Mouse (Mus musculus): Measurements from ENCODE around the gene Zfand2a. TPM values are rescaled to one million over a fixed set of nuclear protein-coding genes. Genes with fewer than 3 reads are reported as not detected.

The Zfand2a gene
- polyA plus RNA-seq, 1 experiment: 15.0 TPM

GRCm38 (mm10) chr5:139433842-139434568, 50.3 kb downstream of the Zfand2a start:
- TF ChIP-seq REST (IDR thresholded peaks at IDR 0.05; ENCODE audit: insufficient read depth, insufficient read length) (no peak), TCF12 (IDR thresholded peaks at IDR 0.05; ENCODE audit: insufficient read depth, poor library complexity, severe bottlenecking) (no peak), POLR2A (IDR thresholded peaks at IDR 0.05; ENCODE audit: insufficient read length, low read depth) (no peak), TCF3 (IDR thresholded peaks at IDR 0.05; ENCODE audit: insufficient read length, low read depth) (no peak), CEBPB (IDR thresholded peaks at IDR 0.05; ENCODE audit: insufficient read depth, poor library complexity, severe bottlenecking) (no peak), MAX (IDR thresholded peaks at IDR 0.05; ENCODE audit: low read depth) (no peak), USF1 (IDR thresholded peaks at IDR 0.05; ENCODE audit: low read depth) (no peak), E2F4 (IDR thresholded peaks at IDR 0.05; ENCODE audit: insufficient read depth) (no peak), POLR2AphosphoS2 (IDR thresholded peaks at IDR 0.05; ENCODE audit: insufficient read length, low read depth) (no peak), SRF (IDR thresholded peaks at IDR 0.05; ENCODE audit: control insufficient read depth, insufficient read length, low read depth) (no peak), MYOG (IDR thresholded peaks at IDR 0.05; ENCODE audit: control insufficient read depth in 1 of 3, insufficient read depth in 1 of 3, insufficient read length in 2 of 3, low read depth in 2 of 3) (no peak), MYOD1 (IDR thresholded peaks at IDR 0.05; ENCODE audit: control insufficient read depth in 1 of 3, insufficient read length in 2 of 3, low read depth in 2 of 3) (no peak)
- H3K4me2 ChIP-seq (ENCODE audit: low read depth): no peak overlapping the region
- H3K27me3 ChIP-seq (ENCODE audit: control insufficient read depth, insufficient read depth, insufficient read length): no peaks in the 10 kb centered on the region
- H3K79me2 ChIP-seq (ENCODE audit: control insufficient read depth, insufficient read depth): no peaks in the 10 kb centered on the region
- no peaks in the 10 kb centered on the region for H3K36me3 ChIP-seq (ENCODE audit: control insufficient read depth, insufficient read depth)
- H3ac ChIP-seq (ENCODE audit: control insufficient read depth, insufficient read length): no peak overlapping the region
- H3K4me3 ChIP-seq: no peak overlapping the region

GRCm38 (mm10) chr5:139432747-139433508, 51.4 kb downstream of the Zfand2a start:
- Histone ChIP-seq H3K4me2 (ENCODE audit: low read depth) (no peak overlapping the region), H3K4me3 (no peak overlapping the region), H3K79me2 (ENCODE audit: control insufficient read depth, insufficient read depth) (no peaks in the 10 kb centered on the region), H3K27me3 (ENCODE audit: control insufficient read depth, insufficient read depth, insufficient read length) (no peaks in the 10 kb centered on the region), H3K36me3 (ENCODE audit: control insufficient read depth, insufficient read depth) (no peaks in the 10 kb centered on the region), H3ac (ENCODE audit: control insufficient read depth, insufficient read length) (no peak overlapping the region)
- TF ChIP-seq POLR2A (IDR thresholded peaks at IDR 0.05; ENCODE audit: insufficient read length, low read depth) (no peak), REST (IDR thresholded peaks at IDR 0.05; ENCODE audit: insufficient read depth, insufficient read length) (no peak), USF1 (IDR thresholded peaks at IDR 0.05; ENCODE audit: low read depth) (no peak), SRF (IDR thresholded peaks at IDR 0.05; ENCODE audit: control insufficient read depth, insufficient read length, low read depth) (no peak), E2F4 (IDR thresholded peaks at IDR 0.05; ENCODE audit: insufficient read depth) (no peak), TCF3 (IDR thresholded peaks at IDR 0.05; ENCODE audit: insufficient read length, low read depth) (no peak), MYOG (IDR thresholded peaks at IDR 0.05; ENCODE audit: control insufficient read depth in 1 of 3, insufficient read depth in 1 of 3, insufficient read length in 2 of 3, low read depth in 2 of 3) (no peak), POLR2AphosphoS2 (IDR thresholded peaks at IDR 0.05; ENCODE audit: insufficient read length, low read depth) (no peak), MYOD1 (IDR thresholded peaks at IDR 0.05; ENCODE audit: control insufficient read depth in 1 of 3, insufficient read length in 2 of 3, low read depth in 2 of 3) (no peak), CEBPB (IDR thresholded peaks at IDR 0.05; ENCODE audit: insufficient read depth, poor library complexity, severe bottlenecking) (no peak), TCF12 (IDR thresholded peaks at IDR 0.05; ENCODE audit: insufficient read depth, poor library complexity, severe bottlenecking) (no peak)

GRCm38 (mm10) chr5:139432333-139432732, 52.0 kb downstream of the Zfand2a start:
- Histone ChIP-seq H3ac (ENCODE audit: control insufficient read depth, insufficient read length) (no peak overlapping the region), H3K4me3 (no peak overlapping the region), H3K4me2 (ENCODE audit: low read depth) (no peak overlapping the region), H3K36me3 (ENCODE audit: control insufficient read depth, insufficient read depth) (no peaks in the 10 kb centered on the region), H3K27me3 (ENCODE audit: control insufficient read depth, insufficient read depth, insufficient read length) (no peaks in the 10 kb centered on the region), H3K79me2 (ENCODE audit: control insufficient read depth, insufficient read depth) (no peaks in the 10 kb centered on the region)
- TF ChIP-seq POLR2AphosphoS2 (IDR thresholded peaks at IDR 0.05; ENCODE audit: insufficient read length, low read depth) (no peak), E2F4 (IDR thresholded peaks at IDR 0.05; ENCODE audit: insufficient read depth) (no peak), TCF3 (IDR thresholded peaks at IDR 0.05; ENCODE audit: insufficient read length, low read depth) (no peak), USF1 (IDR thresholded peaks at IDR 0.05; ENCODE audit: low read depth) (no peak), POLR2A (IDR thresholded peaks at IDR 0.05; ENCODE audit: insufficient read length, low read depth) (no peak), SRF (IDR thresholded peaks at IDR 0.05; ENCODE audit: control insufficient read depth, insufficient read length, low read depth) (no peak)

- Histone ChIP-seq H3K36me3 (ENCODE audit: control insufficient read depth, insufficient read depth) (no peaks in the 10 kb centered on the region), H3K4me2 (ENCODE audit: low read depth) (no peak overlapping the region), H3K4me3 (no peak overlapping the region), H3ac (ENCODE audit: control insufficient read depth, insufficient read length) (no peak overlapping the region), H3K79me2 (ENCODE audit: control insufficient read depth, insufficient read depth) (no peaks in the 10 kb centered on the region), H3K27me3 (ENCODE audit: control insufficient read depth, insufficient read depth, insufficient read length) (no peaks in the 10 kb centered on the region)
- TF ChIP-seq TCF12 (IDR thresholded peaks at IDR 0.05; ENCODE audit: insufficient read depth, poor library complexity, severe bottlenecking) (no peak), USF1 (IDR thresholded peaks at IDR 0.05; ENCODE audit: low read depth) (no peak), SRF (IDR thresholded peaks at IDR 0.05; ENCODE audit: control insufficient read depth, insufficient read length, low read depth) (no peak), MAX (IDR thresholded peaks at IDR 0.05; ENCODE audit: low read depth) (no peak), CEBPB (IDR thresholded peaks at IDR 0.05; ENCODE audit: insufficient read depth, poor library complexity, severe bottlenecking) (no peak), TCF3 (IDR thresholded peaks at IDR 0.05; ENCODE audit: insufficient read length, low read depth) (no peak), MYOG (IDR thresholded peaks at IDR 0.05; ENCODE audit: control insufficient read depth in 1 of 3, insufficient read depth in 1 of 3, insufficient read length in 2 of 3, low read depth in 2 of 3) (no peak), REST (IDR thresholded peaks at IDR 0.05; ENCODE audit: insufficient read depth, insufficient read length) (no peak), MYOD1 (IDR thresholded peaks at IDR 0.05; ENCODE audit: control insufficient read depth in 1 of 3, insufficient read length in 2 of 3, low read depth in 2 of 3) (no peak), POLR2A (IDR thresholded peaks at IDR 0.05; ENCODE audit: insufficient read length, low read depth) (no peak), POLR2AphosphoS2 (IDR thresholded peaks at IDR 0.05; ENCODE audit: insufficient read length, low read depth) (no peak)
Observed at GRCm38 (mm10) chr5:139429818-139430341, 54.5 kb downstream of the Zfand2a start.
